Mouse (Mus musculus) stomach, embryonic 14.5 days (tissue): ENCODE measurements around the gene Gm10409. TPM values are rescaled to one million over a fixed set of nuclear protein-coding genes. Genes with fewer than 3 reads are reported as not detected.
"Not testable (repeated sequence)": the region's sequence is repeated elsewhere in the genome, so short reads cannot be mapped to it uniquely, and the experiment has no call there.

Experiments
- ATAC-seq: fragments of 200-750 bp; cut with Nextera tagmentation; 2 replicates; pipeline ENCODE4 v1.8.0; 2017; ENCODE audit warnings: low read depth, moderate TSS enrichment; ENCODE audit not compliant: insufficient number of reproducible peaks, insufficient read depth, low FRiP score
- H3K27ac ChIP-seq: fragments of 300-500 bp; sonication (generic); 2 replicates; pipeline ENCODE4 v1.5.1; 2014; ENCODE audit warnings: mild to moderate bottlenecking, low read length, moderate library complexity, mixed read lengths
- H3K27me3 ChIP-seq: fragments of 300-500 bp; sonication (generic); 2 replicates; pipeline ENCODE4 v1.6.1; 2014; ENCODE audit warnings: low read length, control low read depth, mixed read lengths; ENCODE audit not compliant: control insufficient read depth, insufficient read depth
- H3K36me3 ChIP-seq: fragments of 300-500 bp; sonication (generic); 2 replicates; pipeline ENCODE4 v1.6.1; 2014; ENCODE audit warnings: mild to moderate bottlenecking, control low read depth, low read length, moderate library complexity, mixed read lengths; ENCODE audit not compliant: control insufficient read depth, insufficient read depth
- H3K4me1 ChIP-seq: fragments of 300-500 bp; sonication (generic); 2 replicates; pipeline ENCODE4 v1.6.1; 2014; ENCODE audit warnings: low read length, control low read depth, mixed read lengths; ENCODE audit not compliant: control insufficient read depth, insufficient read depth
- H3K4me2 ChIP-seq: fragments of 300-500 bp; sonication (generic); replicated peaks from 2 replicates; pipeline ENCODE4 v1.6.1; 2014; ENCODE audit warnings: low read depth, low read length, control low read depth
- H3K4me3 ChIP-seq: fragments of 300-500 bp; sonication (generic); 2 replicates; pipeline ENCODE4 v1.5.1; 2014; ENCODE audit warnings: low read depth, low read length, control low read depth
- H3K9ac ChIP-seq: fragments of 300-500 bp; sonication (generic); replicated peaks from 2 replicates; pipeline ENCODE4 v1.6.1; 2014; ENCODE audit warnings: low read depth, mild to moderate bottlenecking, control low read depth, low read length, moderate library complexity, mixed read lengths
- H3K9me3 ChIP-seq: fragments of 300-500 bp; sonication (generic); 2 replicates; pipeline ENCODE4 v1.6.1; 2016; ENCODE audit warnings: low read depth, low read length, control low read depth; ENCODE audit not compliant: control insufficient read depth
- WGBS: fragments of 180-500 bp; shearing (Covaris S2); extraction: QIAGEN DNeasy Blood & Tissue Kit; methylation state at CpG from one replicate; pipeline ENCODE4 v1.1.7; 2014; 5-methylcytosine and 5-hydroxymethylcytosine counted together
- polyA plus RNA-seq: library from polyadenylated mRNA; unstranded; fragments of >200 nt; fragmentation: Nextera tagmentation; extraction: Ambion mirVana; gene quantifications from 2 replicates; pipeline ENCODE4 v1.2.1, GENCODE M21; 2014

Gene Gm10409
- 1.1 and 2.0 TPM in 2 replicates for polyA plus RNA-seq

- not testable (repeated sequence) for H3K36me3 ChIP-seq, H3K4me3 ChIP-seq, ATAC-seq, H3K27ac ChIP-seq, H3K4me2 ChIP-seq, H3K4me1 ChIP-seq, H3K9ac ChIP-seq, H3K9me3 ChIP-seq, H3K27me3 ChIP-seq
- WGBS = no CpG with 5 or more reads among the region's 32 CpGs
Observed at GRCm38 (mm10) chr14:3412314-3412713, at the start of gene Gm10409. Gene Gm10409 (plus strand): TSS chr14:3412614.

- not testable (repeated sequence) for H3K4me3 ChIP-seq, ATAC-seq, H3K9me3 ChIP-seq, H3K27ac ChIP-seq, H3K9ac ChIP-seq, H3K27me3 ChIP-seq, H3K36me3 ChIP-seq, H3K4me1 ChIP-seq, H3K4me2 ChIP-seq
- no CpG with 5 or more reads among the region's 2 CpGs for WGBS
Observed at GRCm38 (mm10) chr14:3394793-3395192, 17.6 kb upstream of the Gm10409 start, which contains the start of gene Gm10413. Gene Gm10413 (plus strand): TSS chr14:3395093.

GRCm38 (mm10) chr14:3427803-3428202 is 15.4 kb downstream of the Gm10409 start, which contains the start of gene Gm3005:
Gene Gm3005 (plus strand): TSS chr14:3428103.
- not testable (repeated sequence) for H3K27ac ChIP-seq, H3K27me3 ChIP-seq, H3K9ac ChIP-seq, H3K9me3 ChIP-seq, H3K4me2 ChIP-seq, ATAC-seq, H3K4me3 ChIP-seq, H3K36me3 ChIP-seq, H3K4me1 ChIP-seq
- no CpG with 5 or more reads among the region's 2 CpGs for WGBS

- no CpG with 5 or more reads among the region's 3 CpGs for WGBS
- not testable (repeated sequence) for ATAC-seq
Observed at GRCm38 (mm10) chr14:3449079-3449478, 36.7 kb downstream of the Gm10409 start, which contains the start of gene Gm10408. Gene Gm10408 (plus strand): TSS chr14:3449379.

More at GRCm38 (mm10) chr14:3449079-3449478, 36.7 kb downstream of the Gm10409 start, which contains the start of gene Gm10408:
- H3K36me3 ChIP-seq, H3K4me1 ChIP-seq, H3K4me3 ChIP-seq, H3K27ac ChIP-seq, H3K9me3 ChIP-seq, H3K27me3 ChIP-seq, H3K9ac ChIP-seq, H3K4me2 ChIP-seq: not testable (repeated sequence)

Other genes starting within 250 kb of the Gm10409 start
- gene Gm5795, start 224.4 kb upstream of the Gm10409 start, polyA plus RNA-seq = not detected in 2 replicates
- gene D830030K20Rik, start 204.1 kb upstream of the Gm10409 start, polyA plus RNA-seq = 5.8 and 8.0 TPM in 2 replicates
- gene Gm2956, start 80.0 kb upstream of the Gm10409 start, polyA plus RNA-seq = not detected in 2 replicates
- gene Gm10413, start 17.5 kb upstream of the Gm10409 start, polyA plus RNA-seq = not detected in 2 replicates
- gene Gm3005, start 15.5 kb downstream of the Gm10409 start, polyA plus RNA-seq = 0.81 and 0.97 TPM in 2 replicates
- not detected in 2 replicates for gene Gm10408, start 36.8 kb downstream of the Gm10409 start, polyA plus RNA-seq
- not detected in 2 replicates for gene Gm3012, start 221.9 kb downstream of the Gm10409 start, polyA plus RNA-seq
- gene Gm3020, start 239.4 kb downstream of the Gm10409 start, polyA plus RNA-seq = 1.1 and 2.0 TPM in 2 replicates